Mouse (Mus musculus): ENCODE measurements around the gene Tmem205. TPM values are rescaled to one million over a fixed set of nuclear protein-coding genes. Genes with fewer than 3 reads are reported as not detected.

The Tmem205 gene
- polyA plus RNA-seq, 1 experiment from 2014 or later: 66.0 TPM

- H3K27me3 ChIP-seq (replicated peaks; ENCODE audit: control insufficient read depth, insufficient read depth, low read length): no peaks in the 10 kb centered on the region; the same call in 1 of the 2 replicates
- peak; percentile 99 for DNase-seq (ENCODE audit: low spot score)
- H3K4me1 ChIP-seq (ENCODE audit: control insufficient read depth, insufficient read depth, low read length): peaks cover 10% of the 10 kb centered on the region
- ATAC-seq: peak; percentile 96
- H3K9me3 ChIP-seq (replicated peaks; ENCODE audit: control insufficient read depth, low read length): no peaks in the 10 kb centered on the region
- peak within 1 kb of the TSS; percentile 79 for H3K27ac ChIP-seq (ENCODE audit: low read depth, low read length)
- H3K4me3 ChIP-seq (ENCODE audit: low read depth, low read length): peak within 1 kb of the TSS; percentile 71
- WGBS: 1% methylated on average over 41 of the region's 43 CpGs
- H3K4me2 ChIP-seq (ENCODE audit: low read length): peak within 1 kb of the TSS; percentile 74
- H3K36me3 ChIP-seq (ENCODE audit: control insufficient read depth, insufficient read depth, low read length): peaks cover 16% of the 10 kb centered on the region
- H3K9ac ChIP-seq (ENCODE audit: low read length): peak within 1 kb of the TSS; percentile 87
Observed at GRCm38 (mm10) chr9:21936692-21937570, 9.6 kb upstream of the Tmem205 start, which contains the start of gene Plppr2. Gene Plppr2, plus strand, starts transcription at chr9:21937033.

- DNase-seq (ENCODE audit: low spot score): no peak
- Histone ChIP-seq H3K4me3 (ENCODE audit: low read depth, low read length) (no peak overlapping the region), H3K4me2 (ENCODE audit: low read length) (no peak overlapping the region), H3K9ac (ENCODE audit: low read length) (no peak overlapping the region), H3K36me3 (ENCODE audit: control insufficient read depth, insufficient read depth, low read length) (peaks cover 6% of the 10 kb centered on the region), H3K27ac (ENCODE audit: low read depth, low read length) (no peak overlapping the region), H3K4me1 (ENCODE audit: control insufficient read depth, insufficient read depth, low read length) (peaks cover 10% of the 10 kb centered on the region), H3K9me3 (replicated peaks; ENCODE audit: control insufficient read depth, low read length) (no peaks in the 10 kb centered on the region), H3K27me3 (replicated peaks; ENCODE audit: control insufficient read depth, insufficient read depth, low read length) (no peaks in the 10 kb centered on the region; the same call in 1 of the 2 replicates)
- no peak for ATAC-seq
- 86% methylated on average over 7 of the region's 7 CpGs for WGBS
Observed at GRCm38 (mm10) chr9:21935466-21936131, 8.2 kb upstream of the Tmem205 start.

DNA sequence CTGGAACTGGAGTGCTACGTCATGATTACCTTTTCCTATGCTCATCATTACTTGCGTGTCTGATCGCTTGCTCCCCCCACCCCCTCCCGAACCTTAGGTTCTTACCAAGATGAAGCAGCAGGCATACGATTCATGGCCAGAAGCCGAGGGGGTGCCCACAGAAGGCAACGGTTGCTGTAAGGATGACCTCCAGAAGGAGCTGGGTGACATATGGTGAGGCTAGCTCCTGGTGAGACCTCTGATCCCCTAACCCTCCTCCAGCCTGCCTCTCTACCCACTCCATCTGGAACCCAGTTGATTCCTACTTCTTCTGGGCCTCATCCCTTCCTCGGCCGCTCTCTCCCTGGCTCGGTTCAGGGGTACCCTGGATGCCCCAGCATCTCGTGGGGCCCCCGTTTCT is 6.7 kb upstream of the Tmem205 start:
- DNase-seq (ENCODE audit: low spot score) (no peak), ATAC-seq (no peak)
- 91% methylated on average over 12 of the region's 12 CpGs for WGBS
- Histone ChIP-seq H3K4me1 (ENCODE audit: control insufficient read depth, insufficient read depth, low read length) (peaks cover 10% of the 10 kb centered on the region), H3K9me3 (replicated peaks; ENCODE audit: control insufficient read depth, low read length) (no peaks in the 10 kb centered on the region), H3K27me3 (replicated peaks; ENCODE audit: control insufficient read depth, insufficient read depth, low read length) (no peaks in the 10 kb centered on the region; the same call in 1 of the 2 replicates), H3K9ac (ENCODE audit: low read length) (no peak overlapping the region), H3K4me3 (ENCODE audit: low read depth, low read length) (no peak overlapping the region), H3K4me2 (ENCODE audit: low read length) (no peak overlapping the region), H3K36me3 (ENCODE audit: control insufficient read depth, insufficient read depth, low read length) (no peaks in the 10 kb centered on the region), H3K27ac (ENCODE audit: low read depth, low read length) (no peak overlapping the region)

DNA sequence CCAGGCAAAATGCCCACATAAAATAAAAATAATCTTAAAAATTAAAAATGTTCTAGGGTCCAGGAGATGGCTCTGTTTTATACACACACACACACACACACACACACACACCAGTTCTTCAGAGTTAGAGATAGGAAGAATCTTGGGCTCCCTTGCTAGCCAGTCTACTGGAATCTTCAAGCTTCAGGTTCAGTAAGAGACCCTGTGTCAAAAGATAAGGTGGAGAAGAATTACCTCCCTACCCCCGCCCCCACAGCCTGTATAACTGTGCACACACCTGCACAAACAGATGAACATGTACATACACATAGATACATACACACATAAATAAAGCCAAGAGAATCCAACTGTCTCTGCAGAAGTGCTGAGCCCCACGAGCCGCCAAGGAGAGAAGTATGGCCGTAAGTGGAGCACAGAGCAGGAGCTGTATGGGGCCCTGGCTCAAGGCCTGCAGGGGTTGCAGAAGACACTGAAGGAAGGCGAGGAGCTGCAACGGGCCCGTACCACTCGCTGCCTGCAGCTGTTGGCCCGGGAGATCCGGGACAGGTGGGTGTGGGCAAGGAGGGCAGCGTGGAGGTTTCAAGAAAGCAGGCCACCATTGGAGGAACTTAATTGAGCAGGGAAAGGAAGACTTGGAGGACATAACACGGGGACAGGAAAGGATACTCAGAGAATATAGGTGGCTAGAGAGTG is 5.2 kb upstream of the Tmem205 start:
- Histone ChIP-seq H3K4me3 (ENCODE audit: low read depth, low read length) (no peak overlapping the region), H3K9ac (ENCODE audit: low read length) (no peak overlapping the region), H3K27me3 (replicated peaks; ENCODE audit: control insufficient read depth, insufficient read depth, low read length) (no peaks in the 10 kb centered on the region; the same call in 1 of the 2 replicates), H3K4me2 (ENCODE audit: low read length) (no peak overlapping the region), H3K27ac (ENCODE audit: low read depth, low read length) (no peak overlapping the region), H3K36me3 (ENCODE audit: control insufficient read depth, insufficient read depth, low read length) (no peaks in the 10 kb centered on the region), H3K4me1 (ENCODE audit: control insufficient read depth, insufficient read depth, low read length) (peaks cover 3% of the 10 kb centered on the region), H3K9me3 (replicated peaks; ENCODE audit: control insufficient read depth, low read length) (no peaks in the 10 kb centered on the region)
- no peak for ATAC-seq
- no peak for DNase-seq (ENCODE audit: low spot score)
- 63% methylated on average over 12 of the region's 12 CpGs for WGBS

DNA sequence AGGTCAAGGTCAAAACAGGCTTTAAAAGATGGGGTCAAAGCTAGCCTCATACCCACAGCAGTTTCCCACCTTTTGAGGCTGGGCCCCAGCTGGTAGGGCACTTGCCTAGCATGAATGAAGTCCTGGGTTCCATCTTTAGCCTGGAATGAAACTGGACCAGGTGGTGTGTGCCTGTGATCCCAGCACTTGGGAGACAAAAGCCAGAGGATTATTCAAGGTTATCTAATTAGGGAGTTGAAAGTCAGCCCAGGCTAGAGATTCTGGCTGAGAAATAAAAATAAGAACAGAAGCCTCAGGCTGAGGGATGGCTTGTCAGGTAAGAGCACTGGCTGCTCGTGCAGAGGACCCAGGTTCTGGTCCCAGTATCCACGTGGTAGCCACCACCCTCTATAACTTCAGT is 4.7 kb upstream of the Tmem205 start:
- Histone ChIP-seq H3K4me1 (ENCODE audit: control insufficient read depth, insufficient read depth, low read length) (peaks cover 3% of the 10 kb centered on the region; the same call in 1 of the 2 replicates), H3K9me3 (replicated peaks; ENCODE audit: control insufficient read depth, low read length) (no peaks in the 10 kb centered on the region), H3K36me3 (ENCODE audit: control insufficient read depth, insufficient read depth, low read length) (no peaks in the 10 kb centered on the region), H3K4me3 (ENCODE audit: low read depth, low read length) (no peak overlapping the region), H3K9ac (ENCODE audit: low read length) (no peak overlapping the region), H3K4me2 (ENCODE audit: low read length) (no peak overlapping the region), H3K27ac (ENCODE audit: low read depth, low read length) (no peak overlapping the region), H3K27me3 (replicated peaks; ENCODE audit: control insufficient read depth, insufficient read depth, low read length) (no peaks in the 10 kb centered on the region; the same call in 1 of the 2 replicates)
- 60% methylated on average over 2 of the region's 2 CpGs for WGBS
- ATAC-seq (no peak), DNase-seq (ENCODE audit: low spot score) (no peak)

- Histone ChIP-seq H3K9me3 (replicated peaks; ENCODE audit: control insufficient read depth, low read length) (no peaks in the 10 kb centered on the region), H3K4me2 (ENCODE audit: low read length) (no peak overlapping the region), H3K4me1 (ENCODE audit: control insufficient read depth, insufficient read depth, low read length) (peaks cover 7% of the 10 kb centered on the region; the same call in 1 of the 2 replicates), H3K4me3 (ENCODE audit: low read depth, low read length) (no peak overlapping the region), H3K9ac (ENCODE audit: low read length) (no peak overlapping the region), H3K36me3 (ENCODE audit: control insufficient read depth, insufficient read depth, low read length) (no peaks in the 10 kb centered on the region), H3K27me3 (replicated peaks; ENCODE audit: control insufficient read depth, insufficient read depth, low read length) (no peaks in the 10 kb centered on the region), H3K27ac (ENCODE audit: low read depth, low read length) (no peak overlapping the region)
- ATAC-seq: no peak
- WGBS: 90% methylated on average over 3 of the region's 3 CpGs
- DNase-seq (ENCODE audit: low spot score): no peak
Observed at GRCm38 (mm10) chr9:21929208-21929607, 1.9 kb upstream of the Tmem205 start.

GRCm38 (mm10) chr9:21926784-21927183 is 572 bp downstream of the Tmem205 start:
- Histone ChIP-seq H3K9me3 (replicated peaks; ENCODE audit: control insufficient read depth, low read length) (no peaks in the 10 kb centered on the region), H3K27ac (ENCODE audit: low read depth, low read length) (peak overlapping the region; percentile 40; the same call in 1 of the 2 replicates), H3K36me3 (ENCODE audit: control insufficient read depth, insufficient read depth, low read length) (no peaks in the 10 kb centered on the region), H3K4me3 (ENCODE audit: low read depth, low read length) (peak overlapping the region; percentile 40), H3K4me1 (ENCODE audit: control insufficient read depth, insufficient read depth, low read length) (peaks cover 7% of the 10 kb centered on the region; the same call in 1 of the 2 replicates), H3K9ac (ENCODE audit: low read length) (peak overlapping the region; percentile 61), H3K4me2 (ENCODE audit: low read length) (peak overlapping the region; percentile 62), H3K27me3 (replicated peaks; ENCODE audit: control insufficient read depth, insufficient read depth, low read length) (no peaks in the 10 kb centered on the region)
- 3% methylated on average over 6 of the region's 6 CpGs for WGBS
- ATAC-seq: no peak
- DNase-seq (ENCODE audit: low spot score): no peak

- Histone ChIP-seq H3K4me1 (ENCODE audit: control insufficient read depth, insufficient read depth, low read length) (peaks cover 7% of the 10 kb centered on the region; the same call in 1 of the 2 replicates), H3K4me2 (ENCODE audit: low read length) (peak overlapping the region; percentile 62), H3K4me3 (ENCODE audit: low read depth, low read length) (no peak overlapping the region), H3K27me3 (replicated peaks; ENCODE audit: control insufficient read depth, insufficient read depth, low read length) (no peaks in the 10 kb centered on the region), H3K36me3 (ENCODE audit: control insufficient read depth, insufficient read depth, low read length) (no peaks in the 10 kb centered on the region), H3K27ac (ENCODE audit: low read depth, low read length) (no peak overlapping the region), H3K9ac (ENCODE audit: low read length) (no peak overlapping the region; the same call in 1 of the 2 replicates), H3K9me3 (replicated peaks; ENCODE audit: control insufficient read depth, low read length) (no peaks in the 10 kb centered on the region)
- WGBS: 88% methylated on average over 6 of the region's 6 CpGs
- ATAC-seq (no peak), DNase-seq (ENCODE audit: low spot score) (no peak)
Observed at GRCm38 (mm10) chr9:21926155-21926554, 1.2 kb downstream of the Tmem205 start.
